Mouse (Mus musculus) stomach, postnatal 0 days (tissue): ENCODE results near the gene Stag1. TPM values are rescaled to one million over a fixed set of nuclear protein-coding genes. Genes with fewer than 3 reads are reported as not detected.

ENCODE experiments used
- ATAC-seq: fragments of 200-750 bp; cut with Nextera tagmentation; 2 replicates; pipeline ENCODE4 v1.8.0; 2017; ENCODE audit not compliant: low FRiP score, low TSS enrichment
- DNase-seq: peaks from one replicate; pipeline ENCODE4 v3.0.0-alpha.2; 2016; ENCODE audit warnings: low spot score
- H3K27ac ChIP-seq: fragments of 300-500 bp; sonication (generic); replicated peaks from 2 replicates; pipeline ENCODE4 v1.5.1; 2014; ENCODE audit warnings: mild to moderate bottlenecking, control low read depth
- H3K27me3 ChIP-seq: fragments of 300-500 bp; sonication (generic); 2 replicates; pipeline ENCODE4 v1.6.1; 2014; ENCODE audit warnings: low read length; ENCODE audit not compliant: control insufficient read depth, insufficient read depth
- H3K36me3 ChIP-seq: fragments of 300-500 bp; sonication (generic); 2 replicates; pipeline ENCODE4 v1.6.1; 2014; ENCODE audit warnings: low read length, mixed read lengths; ENCODE audit not compliant: control insufficient read depth, insufficient read depth
- H3K4me1 ChIP-seq: fragments of 300-500 bp; sonication (generic); replicated peaks from 2 replicates; pipeline ENCODE4 v1.6.1; 2014; ENCODE audit warnings: antibody characterized with exemption; ENCODE audit not compliant: control insufficient read depth, insufficient read depth
- H3K4me2 ChIP-seq: fragments of 300-500 bp; sonication (generic); replicated peaks from 2 replicates; pipeline ENCODE4 v1.6.1; 2014; ENCODE audit warnings: low read depth, mild to moderate bottlenecking, control low read depth, moderate library complexity
- H3K4me3 ChIP-seq: fragments of 300-500 bp; sonication (generic); 2 replicates; pipeline ENCODE4 v1.5.1; 2014; ENCODE audit warnings: low read depth, low read length, control low read depth
- H3K9ac ChIP-seq: fragments of 300-500 bp; sonication (generic); 2 replicates; pipeline ENCODE4 v1.6.1; 2014; ENCODE audit warnings: mild to moderate bottlenecking, low read length, control low read depth, mixed read lengths
- H3K9me3 ChIP-seq: fragments of 300-500 bp; sonication (generic); 2 replicates; pipeline ENCODE4 v1.6.1; 2016; ENCODE audit warnings: low read length; ENCODE audit not compliant: control insufficient read depth
- CTCF ChIP-seq: IDR thresholded peaks from 2 replicates; pipeline ENCODE4 v1.5.1; 2016; ENCODE audit warnings: antibody characterized with exemption, low read depth, mild to moderate bottlenecking, moderate library complexity
- EP300 ChIP-seq: optimal IDR thresholded peaks from 2 replicates; pipeline ENCODE3; 2016; ENCODE audit warnings: antibody characterized with exemption
- WGBS: fragments of 180-500 bp; shearing (Covaris S2); extraction: QIAGEN DNeasy Blood & Tissue Kit; methylation state at CpG from one replicate; pipeline ENCODE4 v1.1.7; 2014; 5-methylcytosine and 5-hydroxymethylcytosine counted together
- polyA plus RNA-seq: library from polyadenylated mRNA; unstranded; fragments of >200 nt; fragmentation: Nextera tagmentation; extraction: Ambion mirVana; gene quantifications from 2 replicates; pipeline ENCODE4 v1.2.1, GENCODE M21; 2015

The Stag1 gene
- polyA plus RNA-seq, 1 experiment from 2014 or later, result 25.0 TPM

GRCm38 (mm10) chr9:100964106-100964505, 366.5 kb downstream of the Stag1 start:
- Histone ChIP-seq H3K4me1 (no peaks in the 10 kb centered on the region), H3K4me3 (no peak overlapping the region), H3K27ac (no peak overlapping the region), H3K9me3 (no peaks in the 10 kb centered on the region), H3K27me3 (no peaks in the 10 kb centered on the region), H3K36me3 (no peaks in the 10 kb centered on the region), H3K4me2 (no peak overlapping the region), H3K9ac (no peak overlapping the region)
- no peak for TF ChIP-seq CTCF
- TF ChIP-seq EP300, result no peak
- 74% methylated on average over 4 of the region's 4 CpGs for WGBS
- DNase-seq (no peak), ATAC-seq (no peak)

- no peak for DNase-seq
- 82% methylated on average over 2 of the region's 2 CpGs for WGBS
- H3K4me3 ChIP-seq, result no peak overlapping the region
- H3K9ac ChIP-seq, result no peak overlapping the region
- TF ChIP-seq CTCF, result no peak
- no peak for TF ChIP-seq EP300
- H3K36me3 ChIP-seq, result no peaks in the 10 kb centered on the region
- no peak overlapping the region for H3K27ac ChIP-seq
- no peaks in the 10 kb centered on the region for H3K4me1 ChIP-seq
- no peaks in the 10 kb centered on the region for H3K9me3 ChIP-seq
- no peak for ATAC-seq
- no peaks in the 10 kb centered on the region for H3K27me3 ChIP-seq
- H3K4me2 ChIP-seq, result no peak overlapping the region
Observed at GRCm38 (mm10) chr9:100969461-100969860, 371.9 kb downstream of the Stag1 start.

- ATAC-seq (no peak), DNase-seq (no peak)
- no peak for TF ChIP-seq CTCF
- TF ChIP-seq EP300, result no peak
- Histone ChIP-seq H3K36me3 (peaks cover 2% of the 10 kb centered on the region; the same call in 1 of the 2 replicates), H3K9ac (no peak overlapping the region), H3K27ac (no peak overlapping the region), H3K9me3 (no peaks in the 10 kb centered on the region), H3K27me3 (no peaks in the 10 kb centered on the region), H3K4me1 (no peaks in the 10 kb centered on the region), H3K4me2 (no peak overlapping the region), H3K4me3 (no peak overlapping the region)
- WGBS, result 96% methylated on average over 5 of the region's 5 CpGs
Observed at GRCm38 (mm10) chr9:100978666-100979065, 381.1 kb downstream of the Stag1 start.

- TF ChIP-seq CTCF (no peak), EP300 (no peak)
- H3K4me1 ChIP-seq, result no peaks in the 10 kb centered on the region
- no peaks in the 10 kb centered on the region for H3K9me3 ChIP-seq
- no peak overlapping the region for H3K27ac ChIP-seq
- H3K4me3 ChIP-seq, result no peak overlapping the region
- H3K36me3 ChIP-seq, result peaks cover 3% of the 10 kb centered on the region; the same call in 1 of the 2 replicates
- DNase-seq, result no peak
- no peaks in the 10 kb centered on the region for H3K27me3 ChIP-seq
- no peak overlapping the region for H3K9ac ChIP-seq
- 46% methylated on average over 5 of the region's 5 CpGs for WGBS
- H3K4me2 ChIP-seq, result no peak overlapping the region
- no peak for ATAC-seq
Observed at GRCm38 (mm10) chr9:100979260-100979659, 381.7 kb downstream of the Stag1 start.

GRCm38 (mm10) chr9:100982786-100983185, 385.2 kb downstream of the Stag1 start:
- WGBS, result 86% methylated on average over 7 of the region's 7 CpGs
- Histone ChIP-seq H3K4me3 (no peak overlapping the region), H3K4me2 (no peak overlapping the region), H3K27me3 (no peaks in the 10 kb centered on the region), H3K36me3 (peaks cover 3% of the 10 kb centered on the region; the same call in 1 of the 2 replicates), H3K9ac (no peak overlapping the region), H3K27ac (no peak overlapping the region), H3K9me3 (no peaks in the 10 kb centered on the region), H3K4me1 (no peaks in the 10 kb centered on the region)
- no peak for TF ChIP-seq EP300
- TF ChIP-seq CTCF, result no peak
- no peak for DNase-seq
- no peak for ATAC-seq

GRCm38 (mm10) chr9:100984381-100985310, 387.0 kb downstream of the Stag1 start:
- WGBS, result 94% methylated on average over 25 of the region's 25 CpGs
- ATAC-seq (peak; percentile 87), DNase-seq (peak; percentile 30)
- Histone ChIP-seq H3K9me3 (no peaks in the 10 kb centered on the region), H3K4me2 (no peak overlapping the region), H3K4me3 (no peak overlapping the region), H3K4me1 (no peaks in the 10 kb centered on the region), H3K27me3 (no peaks in the 10 kb centered on the region), H3K9ac (no peak overlapping the region), H3K36me3 (peaks cover 3% of the 10 kb centered on the region; the same call in 1 of the 2 replicates), H3K27ac (no peak overlapping the region)
- TF ChIP-seq EP300 (no peak), CTCF (no peak)
